Mouse (Mus musculus) frontal cortex, adult (tissue): Measurements from ENCODE around the gene Tdrd6.

Experiments
- ATAC-seq: cut with Nextera tagmentation; 2 replicates; pipeline ENCODE4 v1.9.2; 2017; ENCODE audit warnings: mild to moderate bottlenecking, moderate library complexity, mixed read lengths; ENCODE audit not compliant: low TSS enrichment

Gene Tdrd6

GRCm38 (mm10) chr17:43629496-43630426, at the start of gene Tdrd6:
Gene Tdrd6, minus strand, starts transcription at chr17:43630299.
- peak; percentile 63 for ATAC-seq

GRCm38 (mm10) chr17:43677317-43677716, 47.2 kb upstream of the Tdrd6 start:
- no peak for ATAC-seq

GRCm38 (mm10) chr17:43676241-43676640, 46.1 kb upstream of the Tdrd6 start:
- no peak for ATAC-seq

- no peak for ATAC-seq
Measured at GRCm38 (mm10) chr17:43675228-43675627, 45.1 kb upstream of the Tdrd6 start.

- no peak for ATAC-seq
Measured at GRCm38 (mm10) chr17:43671907-43672306, 41.8 kb upstream of the Tdrd6 start.

GRCm38 (mm10) chr17:43669145-43669695, 39.1 kb upstream of the Tdrd6 start:
- no peak for ATAC-seq

- no peak for ATAC-seq
Measured at GRCm38 (mm10) chr17:43667290-43667843, 37.3 kb upstream of the Tdrd6 start, which contains the start of gene Cyp39a1. Gene Cyp39a1, plus strand, starts transcription at chr17:43667425.

- peak; percentile 99 for ATAC-seq
Measured at GRCm38 (mm10) chr17:43666576-43667289, 36.6 kb upstream of the Tdrd6 start, which contains the start of gene Slc25a27. Gene Slc25a27, minus strand, starts transcription at chr17:43667214.

GRCm38 (mm10) chr17:43651314-43652046, 21.4 kb upstream of the Tdrd6 start:
- no peak for ATAC-seq

GRCm38 (mm10) chr17:43649641-43650436, 19.7 kb upstream of the Tdrd6 start:
- no peak for ATAC-seq

GRCm38 (mm10) chr17:43646925-43647324, 16.8 kb upstream of the Tdrd6 start:
- no peak for ATAC-seq

- no peak for ATAC-seq
Measured at GRCm38 (mm10) chr17:43645136-43645535, 15.0 kb upstream of the Tdrd6 start.

- ATAC-seq = 0 out of 2 replicates have a peak, but pooled peaks have one; percentile 16
Measured at GRCm38 (mm10) chr17:43644375-43644774, 14.3 kb upstream of the Tdrd6 start.

GRCm38 (mm10) chr17:43643191-43643590, 13.1 kb upstream of the Tdrd6 start:
- ATAC-seq = no peak

GRCm38 (mm10) chr17:43640825-43641224, 10.7 kb upstream of the Tdrd6 start:
- no peak for ATAC-seq

GRCm38 (mm10) chr17:43637146-43637545, 7.0 kb upstream of the Tdrd6 start:
- no peak for ATAC-seq

- ATAC-seq = no peak
Measured at GRCm38 (mm10) chr17:43630427-43630760, 295 bp upstream of the Tdrd6 start.

GRCm38 (mm10) chr17:43629026-43629495, 1.0 kb downstream of the Tdrd6 start:
- peak; percentile 19; the same call in 1 of the 2 replicates for ATAC-seq

GRCm38 (mm10) chr17:43628246-43628645, 1.9 kb downstream of the Tdrd6 start:
- no peak for ATAC-seq

- no peak for ATAC-seq
Measured at GRCm38 (mm10) chr17:43622076-43622475, 8.0 kb downstream of the Tdrd6 start.
